Mouse (Mus musculus): ENCODE measurements around the gene Kcnd3.

Kcnd3 gene

DNA sequence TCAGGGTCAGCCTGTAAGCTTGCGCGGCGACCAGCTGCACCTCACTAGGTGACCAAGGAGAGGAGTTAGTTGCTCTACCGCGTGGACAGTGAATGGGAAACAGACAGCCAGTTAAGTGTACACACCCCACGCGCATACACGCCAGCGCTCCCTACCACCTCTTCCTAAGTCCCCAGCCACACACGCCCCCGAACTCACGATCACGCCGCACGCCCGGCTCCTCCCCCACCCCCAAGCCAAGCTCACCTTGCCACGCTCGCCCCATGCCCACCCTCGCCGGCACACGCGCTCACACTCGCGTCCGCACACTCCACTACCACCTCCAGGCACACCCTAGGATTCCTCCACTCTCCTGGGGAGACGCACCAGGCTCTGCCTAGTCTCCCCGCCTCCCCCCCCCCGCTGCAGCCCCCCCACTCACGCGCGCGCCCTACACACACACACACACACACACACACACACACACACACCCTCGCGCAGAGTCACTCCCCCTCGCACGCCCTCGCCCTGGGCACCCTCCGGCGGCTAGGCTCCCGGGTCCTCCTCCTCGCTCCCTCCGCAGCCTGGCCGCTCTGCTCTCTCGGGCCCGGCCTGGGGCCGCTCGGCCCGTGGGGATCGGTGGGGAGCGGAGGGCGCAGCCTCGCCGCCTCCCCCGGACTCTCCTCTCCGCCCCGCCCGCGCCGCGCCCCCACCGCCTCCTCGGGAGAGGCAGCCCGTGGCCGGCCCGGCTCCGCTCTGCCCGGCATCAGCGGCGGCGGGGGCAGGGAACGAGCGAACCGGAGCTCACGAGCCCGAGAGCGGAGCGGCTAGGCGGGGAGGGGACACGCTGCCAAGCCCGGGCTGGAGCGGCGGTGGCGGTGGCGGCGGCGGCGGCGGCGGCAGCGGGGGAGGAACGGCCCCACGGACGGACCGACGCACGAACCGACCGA, at the start of gene Kcnd3:
Kcnd3 (plus strand) TSS at position 704 of the 929 bp plus-strand sequence.
- peak; percentile 58 for DNase-seq

DNA sequence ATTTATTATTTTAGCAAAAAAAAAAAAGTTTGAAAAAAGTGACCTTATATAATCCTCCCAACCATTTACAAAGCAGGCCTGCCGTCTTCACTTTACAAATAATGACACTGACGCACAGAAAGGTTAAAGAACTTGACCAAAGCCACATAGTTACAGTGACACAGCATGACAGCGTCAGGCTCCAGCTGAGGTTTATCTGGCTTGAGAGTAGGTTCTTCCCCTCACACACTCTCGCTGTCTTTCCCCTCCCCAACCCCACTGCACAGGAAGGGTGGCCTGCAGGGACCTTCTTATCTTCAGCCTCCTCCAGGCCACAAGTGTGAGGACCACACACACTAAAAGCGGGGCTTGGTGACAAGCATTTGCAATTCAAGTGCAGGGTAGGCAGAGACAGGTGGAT, 49.5 kb upstream of the Kcnd3 start:
- DNase-seq: no peak

DNA sequence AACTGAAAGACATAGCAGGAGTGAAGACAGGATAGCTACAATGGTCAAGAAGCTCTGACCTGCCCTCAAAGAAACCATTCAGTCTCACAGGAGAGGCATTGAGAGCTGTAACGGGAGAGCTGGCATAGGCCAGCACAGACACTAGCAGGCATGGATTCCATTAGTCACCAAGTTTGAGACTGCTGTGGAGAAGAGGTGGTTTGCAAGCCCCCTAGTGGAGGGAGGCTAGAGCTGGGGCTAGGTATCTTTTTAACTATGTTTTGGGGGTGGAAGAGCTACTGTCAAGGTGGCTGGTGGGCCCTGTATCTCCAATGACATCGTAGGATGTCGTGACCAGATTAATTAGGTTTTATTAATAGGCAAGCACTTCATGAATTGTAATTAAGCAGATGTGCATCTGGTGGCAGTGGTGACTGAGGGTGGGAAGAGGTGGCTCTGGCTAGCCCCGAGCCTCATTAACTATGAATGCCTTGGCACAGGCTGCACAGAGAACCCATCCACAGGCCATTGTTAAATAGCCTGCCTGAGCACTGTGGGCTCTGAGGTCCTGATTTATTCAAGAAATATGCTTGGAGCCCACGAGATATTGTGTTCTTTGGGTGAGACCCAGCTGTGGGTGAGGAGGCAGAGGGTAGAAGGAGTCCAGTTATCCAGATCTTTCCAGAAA, 48.6 kb upstream of the Kcnd3 start:
- DNase-seq: no peak

DNA sequence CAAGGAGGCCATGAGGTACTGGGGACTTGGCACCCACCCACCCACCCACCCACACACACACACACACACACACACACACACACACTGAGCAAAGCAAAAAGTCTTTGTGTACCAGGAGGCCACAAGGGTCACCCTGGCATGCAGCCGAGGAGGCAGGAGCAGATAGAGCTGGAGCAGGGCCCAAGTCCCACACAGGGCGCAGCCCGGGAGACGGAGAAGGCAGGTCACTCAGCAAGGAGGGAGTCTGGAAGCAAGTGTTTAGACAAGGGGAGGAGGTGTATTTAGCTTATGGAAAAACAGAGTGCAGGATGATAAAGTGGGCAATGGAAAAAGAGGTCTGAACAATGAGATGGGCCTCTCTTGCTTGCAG, 48.1 kb upstream of the Kcnd3 start:
- DNase-seq: no peak

DNA sequence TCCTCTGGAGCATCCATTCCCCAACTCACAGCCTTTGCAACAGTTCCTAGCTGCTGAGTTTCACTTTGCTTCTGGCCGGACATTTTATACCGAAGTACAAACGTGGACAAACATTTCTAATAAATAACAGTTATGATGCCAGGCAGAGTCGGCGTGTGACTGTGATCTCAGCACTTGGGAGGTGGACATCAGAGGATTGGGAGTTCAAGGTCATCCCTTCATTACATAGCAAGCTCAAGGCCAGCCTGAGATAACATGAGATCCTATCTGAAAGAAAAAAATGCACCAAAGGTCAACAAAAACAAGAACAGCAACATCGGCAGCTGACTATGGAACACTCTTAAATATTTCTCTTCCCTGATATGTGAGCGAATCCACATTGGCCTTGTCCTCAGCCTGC, 46.6 kb upstream of the Kcnd3 start:
- no peak for DNase-seq

DNA sequence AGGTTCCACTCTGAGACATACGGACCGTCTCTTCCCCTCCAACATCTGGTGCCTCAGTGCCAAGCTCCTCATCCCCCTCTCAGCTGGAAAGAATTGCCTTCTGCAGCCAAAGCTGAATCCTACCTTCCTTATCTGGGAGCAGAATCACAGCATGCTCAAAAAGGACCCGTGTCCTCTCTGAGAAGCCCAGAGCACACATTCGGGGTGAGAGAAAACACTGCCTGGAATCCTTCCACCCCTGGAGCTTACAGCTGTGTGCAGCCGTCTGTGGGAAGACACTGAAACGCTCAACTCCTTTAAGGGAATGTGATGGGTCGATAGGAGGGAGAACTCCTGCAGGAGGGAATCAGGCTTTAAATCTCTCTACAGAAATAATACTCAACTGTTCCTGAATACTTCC, 46.1 kb upstream of the Kcnd3 start:
- no peak for DNase-seq

DNA sequence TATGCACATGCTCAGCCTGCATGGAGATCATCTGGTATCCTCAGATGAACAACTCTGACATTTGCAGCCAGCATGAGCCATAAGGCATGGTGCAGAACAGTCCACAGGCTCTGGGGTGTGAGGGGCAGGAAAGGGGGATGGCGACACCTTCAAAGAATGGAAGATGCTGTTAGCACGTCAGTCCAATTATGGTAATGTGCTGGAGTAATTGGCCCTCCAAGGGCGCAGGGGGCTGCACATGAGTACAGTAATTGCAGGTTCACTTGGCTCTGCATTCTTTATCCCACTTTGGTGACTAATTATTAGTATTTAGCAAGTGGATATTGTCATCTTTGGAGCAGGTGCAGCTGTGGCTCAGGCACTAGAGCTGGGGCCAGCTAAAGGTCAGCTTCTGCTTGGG, 43.9 kb upstream of the Kcnd3 start:
- no peak for DNase-seq

DNA sequence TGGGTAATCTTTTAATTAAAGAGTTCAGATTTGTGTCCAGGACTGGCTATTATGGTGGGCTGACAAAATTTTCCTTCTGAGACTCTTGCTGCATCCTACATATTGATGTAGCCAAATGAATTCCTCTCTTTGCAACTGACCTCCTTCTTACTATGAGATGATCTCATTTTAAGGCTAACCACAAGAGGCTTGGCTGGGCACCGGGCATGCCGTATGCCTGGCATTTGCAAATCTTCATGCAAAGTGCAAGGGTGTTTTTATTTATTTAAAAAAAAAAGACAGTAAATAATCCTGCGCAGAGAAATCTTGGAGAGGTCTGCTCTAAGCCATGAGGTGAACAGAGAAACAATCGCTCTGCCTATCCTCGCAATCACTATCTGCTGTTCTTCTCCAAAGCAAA, 41.3 kb upstream of the Kcnd3 start:
- DNase-seq: no peak

DNA sequence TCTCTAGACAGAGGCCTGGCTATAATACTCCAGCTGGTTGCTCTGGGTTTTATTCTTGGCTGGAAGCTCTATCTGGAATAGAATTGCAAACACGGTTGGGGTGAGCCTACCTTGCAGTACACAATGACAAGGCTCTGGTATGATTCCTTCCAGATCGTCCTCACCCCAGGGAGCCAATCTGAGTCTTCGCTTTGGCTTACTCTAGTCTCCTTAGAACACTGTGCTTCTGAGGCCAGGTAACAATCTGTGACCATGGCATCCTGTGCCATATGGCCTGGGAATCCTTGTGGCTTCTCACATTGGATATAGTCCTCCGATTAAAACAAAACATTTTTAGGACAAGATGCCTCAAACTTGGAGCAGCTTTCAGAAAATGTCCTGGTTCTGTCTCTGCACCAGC, 40.4 kb upstream of the Kcnd3 start:
- peak; percentile 63 for DNase-seq

DNA sequence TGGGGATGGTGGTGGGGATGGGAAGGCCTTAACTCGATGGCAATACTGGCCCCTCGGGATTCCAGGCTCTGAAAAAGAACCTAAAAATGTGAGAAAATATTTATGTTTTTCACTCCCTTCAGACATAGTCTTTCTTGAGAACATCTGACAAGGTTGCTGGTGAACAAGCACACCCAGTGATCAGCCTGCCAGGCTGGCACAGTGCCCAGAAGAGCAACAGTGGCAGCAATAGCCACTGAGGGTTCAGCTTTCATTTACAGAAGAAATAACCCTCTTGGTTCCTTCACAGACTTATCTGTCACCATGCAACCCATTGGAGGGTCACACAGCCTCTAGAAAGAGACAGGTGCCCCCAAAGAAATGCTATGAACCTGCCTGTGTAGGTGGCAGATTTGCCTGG, 39.9 kb upstream of the Kcnd3 start:
- peak; percentile 50 for DNase-seq

DNA sequence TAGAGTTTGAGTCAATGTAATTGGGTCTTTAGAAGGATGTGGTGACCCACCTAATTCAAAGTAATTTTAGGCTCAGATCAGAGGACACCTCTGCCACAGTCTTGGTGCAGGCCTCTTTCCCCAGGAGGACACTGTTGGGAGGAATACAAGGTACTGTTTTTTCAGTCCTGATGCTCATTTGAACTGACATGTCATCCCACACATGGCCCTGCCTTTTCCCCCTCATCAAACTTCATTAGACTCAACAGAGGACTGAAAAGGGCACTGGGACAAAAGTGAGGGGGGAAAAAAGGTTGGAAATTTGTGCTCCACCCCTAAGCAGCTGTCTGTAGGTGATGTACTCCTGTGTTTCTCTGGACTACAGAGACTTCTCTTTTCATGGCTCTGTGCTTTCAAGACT, 39.4 kb upstream of the Kcnd3 start:
- DNase-seq: no peak

DNA sequence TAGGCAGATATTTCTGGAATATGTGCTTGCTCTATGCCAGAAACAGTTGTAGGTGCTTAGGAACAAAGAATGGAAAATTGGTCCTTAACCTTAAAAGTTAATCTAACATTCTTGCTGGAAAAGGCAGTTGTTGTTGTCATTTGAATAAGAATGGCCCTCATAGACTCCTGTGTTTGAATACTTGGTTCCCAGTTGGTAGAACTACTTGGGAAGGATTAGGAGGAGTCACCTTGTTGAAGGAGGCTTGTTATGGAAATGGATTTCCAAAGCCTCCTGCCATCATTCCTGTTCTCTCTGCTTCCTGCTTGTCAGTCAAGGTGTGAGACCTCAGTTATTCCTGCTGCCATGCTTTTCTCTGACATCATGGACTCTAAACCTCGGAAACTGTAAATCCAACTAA, 33.7 kb upstream of the Kcnd3 start:
- no peak for DNase-seq

DNA sequence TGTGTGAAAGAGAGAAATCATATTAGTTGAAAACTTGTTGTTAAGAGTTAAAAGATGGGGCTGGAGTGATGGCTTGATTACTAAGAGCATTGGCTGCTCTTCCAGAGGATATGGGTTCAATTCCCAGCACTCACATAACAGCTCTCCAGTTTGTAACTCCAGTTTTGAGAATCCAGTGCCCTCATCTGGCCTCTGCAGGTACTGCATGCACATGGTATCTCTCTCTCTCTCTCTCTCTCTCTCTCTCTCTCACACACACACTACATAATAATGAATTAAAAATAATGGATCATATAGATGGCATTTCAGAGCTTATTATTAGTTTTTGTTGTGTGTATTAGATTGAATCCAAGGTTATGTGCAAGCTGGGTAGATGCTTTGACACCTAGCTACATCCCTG, 29.7 kb upstream of the Kcnd3 start:
- no peak for DNase-seq

DNA sequence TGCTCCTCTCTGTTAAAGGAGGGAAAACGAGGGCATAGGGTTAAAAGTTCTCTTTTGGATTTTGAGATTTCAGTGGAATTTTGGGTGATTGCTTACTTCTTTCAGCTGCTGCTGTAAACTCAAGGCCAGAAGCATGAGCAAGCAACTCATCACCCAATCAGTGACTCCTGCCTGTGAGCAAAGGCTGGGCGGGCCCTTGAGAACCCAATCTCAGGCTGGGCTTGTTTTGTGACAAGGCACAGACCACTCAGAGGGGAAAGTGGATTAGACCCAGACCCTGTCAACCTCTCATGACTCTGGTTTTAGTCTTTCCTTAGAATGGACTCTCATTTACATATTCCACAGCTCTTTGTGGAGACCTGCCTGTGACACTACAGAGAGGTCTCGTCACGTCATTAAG, 28.7 kb upstream of the Kcnd3 start:
- no peak for DNase-seq

DNA sequence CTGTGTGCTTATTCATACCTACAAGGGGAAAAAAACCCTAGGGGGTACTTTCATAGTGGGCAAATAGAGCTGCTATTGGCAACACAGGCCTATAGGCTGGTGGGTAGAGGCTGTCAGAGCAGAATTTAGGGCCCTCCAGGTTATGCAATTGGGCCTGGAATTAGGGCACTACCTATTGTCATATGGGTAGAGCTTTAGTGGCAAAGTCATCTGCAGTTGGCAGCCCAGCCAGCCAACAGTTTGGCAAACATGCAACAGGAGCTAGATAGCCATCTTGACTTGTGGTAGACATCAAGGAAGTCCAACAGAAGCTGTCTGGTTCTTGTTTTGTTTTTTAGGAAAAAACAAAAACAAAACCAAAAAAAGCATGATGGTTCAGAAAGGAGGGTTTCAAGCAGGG, 23.5 kb upstream of the Kcnd3 start:
- DNase-seq: no peak

DNA sequence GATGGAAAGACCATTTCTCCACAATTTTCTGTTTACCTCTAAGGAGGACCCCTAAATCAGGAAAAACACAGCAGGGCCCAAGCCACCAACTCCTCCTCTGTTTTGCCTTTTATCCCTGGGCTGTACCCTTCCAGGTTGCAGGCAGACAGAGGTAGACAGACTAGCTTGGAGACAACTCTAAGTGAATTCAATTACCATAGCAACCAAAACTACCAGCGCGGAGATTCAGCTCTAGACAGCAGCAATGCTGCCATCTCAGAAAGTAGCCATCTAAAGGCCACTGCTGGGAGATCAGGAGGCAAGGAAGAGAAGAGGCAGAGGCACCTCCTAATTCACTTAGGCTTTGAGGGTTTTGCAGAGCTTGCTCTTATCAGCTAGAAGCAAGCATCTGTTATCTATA, 15.7 kb upstream of the Kcnd3 start:
- DNase-seq: no peak

DNA sequence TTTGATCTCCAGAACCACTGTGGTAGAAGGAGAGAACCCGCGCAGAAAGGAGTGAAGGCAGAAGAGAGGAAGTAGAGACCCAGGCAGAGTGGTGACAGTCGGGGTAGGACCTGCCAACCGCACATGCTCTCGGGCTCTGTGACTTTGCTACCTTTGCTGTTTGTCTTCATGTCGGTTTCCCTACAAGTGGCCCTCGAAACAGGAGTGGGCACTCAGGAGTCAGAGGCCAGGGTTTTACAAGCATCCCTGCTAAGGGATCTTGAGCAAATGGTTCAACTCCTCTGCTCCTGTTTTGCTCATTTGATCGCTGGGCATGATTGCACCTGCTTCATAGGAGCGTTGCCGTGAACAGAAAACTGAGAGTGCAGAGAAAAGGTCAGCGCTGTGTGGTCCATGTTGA, 15.2 kb upstream of the Kcnd3 start:
- DNase-seq: no peak

DNA sequence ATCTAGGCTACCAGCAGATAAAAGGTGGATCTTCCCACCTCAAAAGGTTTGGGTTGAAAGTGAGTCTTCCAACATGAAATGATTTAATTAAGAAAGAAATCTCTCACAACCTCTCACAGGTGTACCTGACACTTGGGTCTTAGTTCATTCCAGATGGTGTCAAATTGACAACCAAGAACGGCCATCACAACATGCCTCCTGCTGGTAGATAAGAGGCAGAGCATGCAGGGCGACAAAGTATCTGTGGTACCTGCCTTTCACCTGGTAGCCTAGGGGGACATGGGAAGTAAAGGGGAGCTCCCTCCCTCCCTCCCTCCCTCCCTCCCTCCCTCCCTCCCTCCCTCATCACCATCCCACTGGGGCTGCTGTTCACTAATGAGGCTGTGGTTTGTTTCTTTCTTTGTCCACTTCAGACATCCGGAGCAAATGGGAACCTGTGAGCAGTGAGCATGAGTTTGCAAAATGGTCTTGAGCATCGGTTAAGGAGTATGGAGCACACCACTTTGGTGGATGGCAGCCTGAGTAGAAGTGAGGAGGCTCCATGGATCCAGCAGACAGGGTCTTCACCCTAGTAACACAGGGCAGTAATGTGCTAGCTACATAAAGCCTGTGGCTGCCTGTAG, 11.1 kb upstream of the Kcnd3 start:
- DNase-seq: no peak

DNA sequence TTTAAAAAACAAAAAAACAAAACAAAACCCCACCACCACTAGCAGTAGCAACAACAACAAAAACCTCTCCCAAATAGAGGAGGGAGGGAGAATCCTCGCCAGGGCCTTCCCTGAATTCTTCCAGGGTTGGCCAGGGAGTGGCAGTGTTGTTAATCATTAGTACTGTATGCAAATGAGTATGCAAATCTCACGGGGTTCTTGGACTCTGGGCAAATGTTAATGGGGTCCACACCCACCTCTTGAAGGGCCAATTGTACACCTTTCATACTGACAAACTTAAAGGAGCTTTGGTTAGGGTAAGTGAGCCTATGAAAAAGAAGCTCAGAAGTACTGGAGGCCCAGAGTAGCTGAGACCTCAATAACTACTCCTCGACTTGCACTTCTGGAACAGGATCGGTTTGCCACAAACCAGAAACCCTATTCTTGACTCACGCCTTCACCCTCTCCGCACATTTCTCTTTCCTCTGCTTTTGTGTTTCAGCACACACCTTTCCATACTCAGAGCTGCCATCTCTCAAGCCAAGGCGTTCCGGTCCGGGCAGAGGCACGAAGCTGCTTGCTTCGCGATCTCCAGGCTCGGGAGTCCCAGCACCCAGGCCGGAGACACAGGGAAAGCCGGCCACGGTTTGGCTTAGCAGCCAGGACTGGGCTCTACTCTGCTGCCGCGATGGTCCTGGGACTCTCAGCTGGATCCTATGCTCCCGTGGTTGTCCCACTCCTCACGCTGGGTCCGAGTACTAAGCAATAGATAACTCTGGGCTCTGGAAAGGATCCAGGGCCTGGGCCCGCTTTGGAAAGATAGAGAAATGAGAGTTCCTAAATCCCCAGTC, 1.3 kb upstream of the Kcnd3 start:
- peak; percentile 53 for DNase-seq

DNA sequence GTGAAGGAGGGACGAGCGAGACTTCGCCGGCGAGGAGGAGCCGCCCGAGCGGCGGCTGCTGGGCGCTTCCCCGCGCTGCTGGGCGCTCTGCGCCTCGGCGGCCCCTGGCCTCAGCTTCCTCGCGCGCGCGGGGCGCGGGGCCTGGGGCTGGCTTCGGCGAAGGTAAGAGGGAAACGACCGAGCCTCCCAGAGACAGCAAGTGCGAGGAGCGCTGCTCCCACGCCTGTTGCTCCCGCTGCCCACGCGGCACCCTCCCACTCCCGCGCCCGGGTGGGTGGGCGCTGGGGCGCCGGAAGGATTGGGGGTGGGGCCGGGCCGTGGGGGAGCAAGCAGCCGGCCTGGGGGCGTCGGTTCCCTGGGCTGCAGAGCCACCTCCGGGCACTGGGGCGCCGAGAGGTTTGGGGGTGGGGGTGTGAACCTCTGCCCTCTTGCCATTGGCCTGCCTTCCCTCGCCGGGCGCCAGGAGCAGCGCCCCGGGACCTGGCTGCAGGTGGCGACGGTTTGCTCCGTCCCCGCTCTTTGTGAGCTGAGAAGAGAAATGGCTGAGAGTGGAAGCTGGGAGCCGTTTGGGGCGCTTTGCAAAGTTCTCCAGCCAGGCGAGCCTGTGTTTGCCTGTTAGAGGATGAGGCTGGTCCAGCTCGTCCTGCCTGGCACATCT, 555 bp downstream of the Kcnd3 start:
- peak; percentile 51 for DNase-seq

DNA sequence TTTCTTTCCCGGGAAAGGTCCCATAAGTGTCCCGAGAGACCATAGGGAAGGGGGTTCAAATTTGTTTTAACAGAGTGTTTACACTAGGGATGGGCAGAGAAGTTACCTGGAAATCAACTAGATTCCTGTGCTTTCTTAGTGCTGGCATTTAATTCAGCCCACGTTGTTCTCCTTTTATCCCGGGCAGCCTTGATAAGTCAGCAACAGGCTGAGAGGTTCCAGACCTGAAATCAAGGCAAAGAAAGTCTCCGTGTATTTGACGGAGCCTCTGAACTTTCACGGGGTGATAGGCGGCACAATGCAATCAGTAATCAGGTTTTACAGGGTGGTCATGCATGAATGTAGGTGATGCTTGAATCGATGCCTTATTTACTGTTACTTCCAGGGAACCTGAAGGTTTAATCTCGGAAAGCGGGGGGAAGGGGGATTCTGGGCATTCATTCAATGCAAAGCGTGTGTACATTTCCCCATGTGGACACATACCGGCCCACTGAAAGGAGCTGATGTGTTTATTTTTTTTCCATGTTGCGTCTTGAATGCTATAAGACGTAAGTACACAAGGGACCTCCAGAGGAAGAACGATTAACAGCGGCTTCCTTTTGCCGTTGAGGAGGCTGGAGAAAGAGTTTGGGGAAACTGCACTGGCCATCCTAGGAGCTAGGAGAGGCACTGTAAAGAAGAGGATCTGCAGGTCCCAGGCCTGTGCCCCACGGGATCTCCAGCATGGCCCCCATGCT, 1.3 kb downstream of the Kcnd3 start:
- DNase-seq: no peak

DNA sequence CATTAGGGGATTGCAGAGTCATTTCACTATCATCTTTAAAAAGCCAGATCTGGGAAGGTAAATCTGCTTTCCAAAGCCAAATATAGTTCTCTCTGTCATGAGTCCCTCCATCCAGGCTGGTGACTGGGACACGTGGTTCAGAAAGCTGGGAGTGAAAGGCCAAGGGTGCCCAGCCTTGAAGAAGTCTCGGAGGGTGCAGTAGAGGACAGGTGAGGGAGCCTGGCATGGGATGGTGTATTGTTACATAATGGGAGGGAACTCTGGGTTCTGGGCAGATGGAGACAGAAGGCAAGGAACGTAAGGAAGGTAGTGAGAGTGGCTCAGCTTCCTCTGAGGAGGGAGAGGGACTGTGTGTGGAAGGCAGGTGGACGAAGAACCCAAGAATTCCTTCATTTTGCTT, 5.5 kb downstream of the Kcnd3 start:
- no peak for DNase-seq

All from cerebellum, adult 11 months (tissue).